Mouse (Mus musculus): ENCODE results near the gene Pmvk. TPM values are rescaled to one million over a fixed set of nuclear protein-coding genes. Genes with fewer than 3 reads are reported as not detected.

The Pmvk gene
- 65.4 and 74.2 TPM in 2 replicates for total RNA-seq (2014; rRNA removed)
- polyA plus RNA-seq (2015; fragmentation: Nextera tagmentation; extraction: Ambion mirVana): 117 and 120 TPM in 2 replicates

GRCm38 (mm10) chr3:89454401-89455177 lies at the start of gene Pmvk:
TSS of gene Pmvk (plus strand) at chr3:89454541.
- WGBS: 73% methylated on average over 10 of the region's 10 CpGs

GRCm38 (mm10) chr3:89406887-89407286 lies 47.5 kb upstream of the Pmvk start:
- Histone ChIP-seq H3K4me2 (ENCODE audit: low read depth, low read length) (no peak overlapping the region), H3K9me3 (ENCODE audit: low read length) (no peaks in the 10 kb centered on the region), H3K4me3 (ENCODE audit: low read length) (no peak overlapping the region), H3K9ac (replicated peaks; ENCODE audit: low read length) (no peak overlapping the region), H3K27me3 (ENCODE audit: insufficient read depth, low read length) (no peaks in the 10 kb centered on the region), H3K4me1 (ENCODE audit: insufficient read depth, low read length) (0 out of 2 replicates have a peak, but pooled peaks cover 4% of the 10 kb centered on the region), H3K27ac (no peak overlapping the region), H3K36me3 (ENCODE audit: insufficient read depth, low read length) (peaks cover 18% of the 10 kb centered on the region)
- ATAC-seq (no peak), DNase-seq (ENCODE audit: low spot score) (no peak)
- 91% methylated on average over 6 of the region's 6 CpGs for WGBS
- TF ChIP-seq CTCF (IDR thresholded peaks at IDR 0.05; ENCODE audit: low read depth): no peak

More at GRCm38 (mm10) chr3:89454401-89455177, at the start of gene Pmvk:
- Histone ChIP-seq H3K9ac (replicated peaks; ENCODE audit: low read length) (no peak within 1 kb of the TSS), H3K36me3 (ENCODE audit: insufficient read depth, low read length) (no peaks in the 10 kb centered on the region), H3K4me1 (ENCODE audit: insufficient read depth, low read length) (no peaks in the 10 kb centered on the region), H3K4me3 (ENCODE audit: low read length) (no peak within 1 kb of the TSS), H3K4me2 (ENCODE audit: low read depth, low read length) (no peak within 1 kb of the TSS), H3K27me3 (ENCODE audit: insufficient read depth, low read length) (no peaks in the 10 kb centered on the region), H3K27ac (no peak within 1 kb of the TSS), H3K9me3 (ENCODE audit: low read length) (no peaks in the 10 kb centered on the region)
- ATAC-seq: no peak
- DNase-seq (ENCODE audit: low spot score): no peak
- no peak for TF ChIP-seq CTCF (IDR thresholded peaks at IDR 0.05; ENCODE audit: low read depth)

DNA sequence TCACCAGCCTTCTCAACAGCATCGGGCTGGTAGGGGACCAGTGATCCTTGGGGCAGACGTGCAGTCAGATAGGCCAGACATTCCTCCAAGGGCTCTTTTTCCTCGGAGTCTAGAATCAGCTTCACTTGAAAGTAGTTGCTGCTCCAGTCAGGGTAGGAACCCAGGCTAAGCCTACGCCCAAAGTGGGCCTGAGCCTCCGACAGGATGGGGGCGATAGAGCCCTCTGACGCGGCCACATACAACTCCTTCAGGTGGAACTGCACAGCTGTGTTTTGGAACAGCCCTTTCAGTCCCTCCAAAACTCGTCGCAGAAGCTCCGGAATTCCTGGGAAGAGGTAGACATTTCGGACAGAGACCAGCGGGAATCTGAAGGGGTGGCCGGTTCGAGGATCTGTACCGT lies 45.9 kb upstream of the Pmvk start:
- no peak for DNase-seq (ENCODE audit: low spot score)
- Histone ChIP-seq H3K27me3 (ENCODE audit: insufficient read depth, low read length) (no peaks in the 10 kb centered on the region), H3K9me3 (ENCODE audit: low read length) (no peaks in the 10 kb centered on the region), H3K9ac (replicated peaks; ENCODE audit: low read length) (no peak overlapping the region), H3K36me3 (ENCODE audit: insufficient read depth, low read length) (peaks cover 14% of the 10 kb centered on the region), H3K27ac (no peak overlapping the region), H3K4me1 (ENCODE audit: insufficient read depth, low read length) (0 out of 2 replicates have a peak, but pooled peaks cover 4% of the 10 kb centered on the region), H3K4me2 (ENCODE audit: low read depth, low read length) (no peak overlapping the region), H3K4me3 (ENCODE audit: low read length) (no peak overlapping the region)
- 0 out of 2 replicates have a peak, but pooled peaks have one; percentile 4 for TF ChIP-seq CTCF (IDR thresholded peaks at IDR 0.05; ENCODE audit: low read depth)
- WGBS: 69% methylated on average over 16 of the region's 16 CpGs
- ATAC-seq: no peak

DNA sequence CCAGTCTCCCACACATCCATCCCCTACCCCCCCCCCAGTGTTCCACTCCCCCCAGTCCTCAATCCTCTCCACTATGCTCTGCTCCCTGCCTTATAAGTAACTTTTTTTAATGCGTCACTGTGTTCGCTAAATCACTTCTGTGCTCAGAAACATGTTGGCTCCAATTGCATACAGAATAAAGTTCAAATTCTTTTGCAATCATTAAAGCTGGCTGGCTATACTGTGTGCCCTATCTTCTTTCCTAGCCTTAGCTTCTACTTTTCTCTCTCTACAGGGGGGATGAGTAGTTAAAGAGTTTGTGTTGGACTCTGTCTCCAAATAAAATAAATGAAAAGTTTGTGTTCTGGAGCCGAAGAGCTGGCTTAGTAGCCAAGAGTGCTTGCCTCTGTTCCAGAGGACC lies 44.6 kb upstream of the Pmvk start:
- 92% methylated on average over 3 of the region's 3 CpGs for WGBS
- peaks cover 17% of the 10 kb centered on the region for H3K36me3 ChIP-seq (ENCODE audit: insufficient read depth, low read length)
- DNase-seq (ENCODE audit: low spot score): no peak
- 0 out of 2 replicates have a peak, but pooled peaks cover 4% of the 10 kb centered on the region for H3K4me1 ChIP-seq (ENCODE audit: insufficient read depth, low read length)
- no peak for ATAC-seq
- H3K9me3 ChIP-seq (ENCODE audit: low read length): no peaks in the 10 kb centered on the region
- TF ChIP-seq CTCF (IDR thresholded peaks at IDR 0.05; ENCODE audit: low read depth): no peak
- H3K27ac ChIP-seq: no peak overlapping the region
- no peak overlapping the region for H3K4me3 ChIP-seq (ENCODE audit: low read length)
- no peak overlapping the region for H3K9ac ChIP-seq (replicated peaks; ENCODE audit: low read length)
- H3K27me3 ChIP-seq (ENCODE audit: insufficient read depth, low read length): no peaks in the 10 kb centered on the region
- no peak overlapping the region for H3K4me2 ChIP-seq (ENCODE audit: low read depth, low read length)

GRCm38 (mm10) chr3:89410864-89411263 lies 43.5 kb upstream of the Pmvk start:
- peak overlapping the region; percentile 49 for H3K4me3 ChIP-seq (ENCODE audit: low read length)
- peaks cover 15% of the 10 kb centered on the region for H3K36me3 ChIP-seq (ENCODE audit: insufficient read depth, low read length)
- ATAC-seq (no peak), DNase-seq (ENCODE audit: low spot score) (no peak)
- H3K27me3 ChIP-seq (ENCODE audit: insufficient read depth, low read length): no peaks in the 10 kb centered on the region
- peak overlapping the region; percentile 70 for H3K27ac ChIP-seq
- H3K4me2 ChIP-seq (ENCODE audit: low read depth, low read length): peak overlapping the region; percentile 80
- TF ChIP-seq CTCF (IDR thresholded peaks at IDR 0.05; ENCODE audit: low read depth): no peak
- H3K4me1 ChIP-seq (ENCODE audit: insufficient read depth, low read length): 0 out of 2 replicates have a peak, but pooled peaks cover 4% of the 10 kb centered on the region
- WGBS: 80% methylated on average over 10 of the region's 10 CpGs
- no peaks in the 10 kb centered on the region for H3K9me3 ChIP-seq (ENCODE audit: low read length)
- peak overlapping the region; percentile 49 for H3K9ac ChIP-seq (replicated peaks; ENCODE audit: low read length)

GRCm38 (mm10) chr3:89411490-89412393 lies 42.6 kb upstream of the Pmvk start, which contains the start of gene Flad1:
TSS of gene Flad1 (minus strand) at chr3:89411870.
- no peak for TF ChIP-seq CTCF (IDR thresholded peaks at IDR 0.05; ENCODE audit: low read depth)
- Histone ChIP-seq H3K9ac (replicated peaks; ENCODE audit: low read length) (peak within 1 kb of the TSS; percentile 49), H3K4me3 (ENCODE audit: low read length) (peak within 1 kb of the TSS; percentile 49), H3K4me1 (ENCODE audit: insufficient read depth, low read length) (0 out of 2 replicates have a peak, but pooled peaks cover 4% of the 10 kb centered on the region), H3K4me2 (ENCODE audit: low read depth, low read length) (peak within 1 kb of the TSS; percentile 80), H3K27me3 (ENCODE audit: insufficient read depth, low read length) (no peaks in the 10 kb centered on the region), H3K36me3 (ENCODE audit: insufficient read depth, low read length) (peaks cover 15% of the 10 kb centered on the region), H3K27ac (peak within 1 kb of the TSS; percentile 70), H3K9me3 (ENCODE audit: low read length) (no peaks in the 10 kb centered on the region)
- peak; percentile 99 for DNase-seq (ENCODE audit: low spot score)
- ATAC-seq: peak; percentile 99
- WGBS: 6% methylated on average over 28 of the region's 28 CpGs

All from hindbrain, postnatal 0 days (tissue).